Mouse (Mus musculus) liver, adult 2 months (tissue): Measurements from ENCODE around the gene Slc25a19. TPM values are rescaled to one million over a fixed set of nuclear protein-coding genes. Genes with fewer than 3 reads are reported as not detected.

Experiments
- DNase-seq: peaks from one replicate; pipeline ENCODE4 v3.0.0-alpha.2; 2011; ENCODE audit warnings: low read depth, low spot score; ENCODE audit errors: extremely low read depth
- H3K27ac ChIP-seq: fragments of 200-500 bp; replicated peaks from 2 replicates; pipeline ENCODE4 v1.5.1; 2012; ENCODE audit warnings: low read depth, mild to moderate bottlenecking, control low read depth, inconsistent platforms, low read length; ENCODE audit not compliant: insufficient read depth
- H3K27me3 ChIP-seq: fragments of 200-500 bp; 2 replicates; pipeline ENCODE4 v1.6.1; 2012; ENCODE audit warnings: mild to moderate bottlenecking, moderate library complexity, low read length, inconsistent platforms; ENCODE audit not compliant: control insufficient read depth, insufficient read depth
- H3K36me3 ChIP-seq: fragments of 200-500 bp; 2 replicates; pipeline ENCODE4 v1.6.1; 2012; ENCODE audit warnings: low read length, inconsistent platforms; ENCODE audit not compliant: control insufficient read depth, insufficient read depth
- H3K4me1 ChIP-seq: fragments of 200-500 bp; 2 replicates; pipeline ENCODE4 v1.6.1; 2011; ENCODE audit warnings: low read length; ENCODE audit not compliant: control insufficient read depth, insufficient read depth
- H3K4me3 ChIP-seq: fragments of 200-500 bp; 2 replicates; pipeline ENCODE4 v1.5.1; 2011; ENCODE audit warnings: low read depth, mild to moderate bottlenecking, control low read depth, low read length, moderate library complexity; ENCODE audit not compliant: insufficient read depth
- H3K79me2 ChIP-seq: fragments of 200-500 bp; 2 replicates; pipeline ENCODE4 v1.6.1; 2012; ENCODE audit warnings: inconsistent platforms, mild to moderate bottlenecking, low read length, moderate library complexity; ENCODE audit not compliant: control insufficient read depth, insufficient read depth
- H3K9ac ChIP-seq: fragments of 200-500 bp; 2 replicates; pipeline ENCODE4 v1.6.1; 2012; ENCODE audit warnings: low read depth, mild to moderate bottlenecking, control low read depth, inconsistent platforms, low read length
- CTCF ChIP-seq: fragments of 200-500 bp; IDR thresholded peaks from 2 replicates; pipeline ENCODE4 v1.5.1; 2011; ENCODE audit warnings: low read depth, low read length, control low read depth
- POLR2A ChIP-seq: fragments of 200-500 bp; IDR thresholded peaks from 2 replicates; pipeline ENCODE4 v1.6.1; 2011; ENCODE audit warnings: low read length, control low read depth; ENCODE audit not compliant: insufficient read depth; ENCODE audit errors: extremely low read depth
- WGBS: fragments of 180-500 bp; shearing (Covaris S2); methylation state at CpG from one replicate; pipeline ENCODE4 v1.1.7; 2018; 5-methylcytosine and 5-hydroxymethylcytosine counted together
- polyA plus RNA-seq: library from polyadenylated mRNA; depleted of rRNA; stranded (reverse); fragments of >200 nt; gene quantifications from 2 replicates; pipeline ENCODE4 v1.2.3, GENCODE M21; 2012
- total RNA-seq: library from RNA; depleted of rRNA; stranded (reverse); fragments of >200 nt; gene quantifications from 2 replicates; pipeline ENCODE4 v1.2.3, GENCODE M21; 2014

Slc25a19 gene
- total and polyA plus RNA-seq, 2 experiments: 8.9 to 21.3 TPM

GRCm38 (mm10) chr11:115618732-115619516, 9.2 kb downstream of the Slc25a19 start:
- TF ChIP-seq POLR2A (no peak), CTCF (no peak)
- peak; percentile 75 for DNase-seq
- 70% methylated on average over 16 of the region's 16 CpGs for WGBS
- Histone ChIP-seq H3K27me3 (no peaks in the 10 kb centered on the region), H3K4me1 (no peaks in the 10 kb centered on the region; the same call in 1 of the 2 replicates), H3K27ac (peak overlapping the region; percentile 46), H3K4me3 (no peak overlapping the region), H3K36me3 (peaks cover 4% of the 10 kb centered on the region; the same call in 1 of the 2 replicates), H3K79me2 (no peaks in the 10 kb centered on the region), H3K9ac (no peak overlapping the region)

GRCm38 (mm10) chr11:115618001-115618400, 10.1 kb downstream of the Slc25a19 start:
- DNase-seq: peak; percentile 88
- Histone ChIP-seq H3K9ac (no peak overlapping the region), H3K4me1 (peaks cover 7% of the 10 kb centered on the region), H3K79me2 (no peaks in the 10 kb centered on the region), H3K27ac (peak overlapping the region; percentile 46), H3K4me3 (no peak overlapping the region), H3K36me3 (0 out of 2 replicates have a peak, but pooled peaks cover 4% of the 10 kb centered on the region), H3K27me3 (no peaks in the 10 kb centered on the region)
- no peak for TF ChIP-seq POLR2A
- TF ChIP-seq CTCF: no peak
- WGBS: 24% methylated on average over 2 of the region's 2 CpGs

DNA sequence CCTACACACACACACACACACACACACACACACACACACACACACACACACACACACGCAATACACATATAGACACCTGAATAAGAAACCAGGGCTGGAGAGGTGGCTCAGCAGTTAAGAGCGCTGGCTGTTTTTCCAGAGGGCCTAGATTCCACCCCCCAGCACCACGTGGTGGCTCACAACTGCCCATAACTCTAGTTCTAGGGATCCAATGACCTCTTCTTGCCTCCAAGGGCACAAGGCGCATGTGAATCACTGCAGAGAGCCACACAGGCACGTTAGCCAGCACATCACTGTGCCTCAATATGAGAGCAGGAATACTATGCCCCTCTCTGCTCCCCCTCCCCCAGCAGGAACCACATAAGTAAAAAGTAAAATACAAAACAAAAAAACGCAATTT, 11.2 kb downstream of the Slc25a19 start:
- H3K9ac ChIP-seq: no peak overlapping the region
- WGBS: 94% methylated on average over 6 of the region's 6 CpGs
- H3K4me1 ChIP-seq: peaks cover 7% of the 10 kb centered on the region
- H3K27me3 ChIP-seq: no peaks in the 10 kb centered on the region
- no peak overlapping the region for H3K27ac ChIP-seq
- no peaks in the 10 kb centered on the region for H3K79me2 ChIP-seq
- no peak for TF ChIP-seq POLR2A
- no peak for TF ChIP-seq CTCF
- no peaks in the 10 kb centered on the region for H3K36me3 ChIP-seq
- DNase-seq: no peak
- H3K4me3 ChIP-seq: no peak overlapping the region

DNA sequence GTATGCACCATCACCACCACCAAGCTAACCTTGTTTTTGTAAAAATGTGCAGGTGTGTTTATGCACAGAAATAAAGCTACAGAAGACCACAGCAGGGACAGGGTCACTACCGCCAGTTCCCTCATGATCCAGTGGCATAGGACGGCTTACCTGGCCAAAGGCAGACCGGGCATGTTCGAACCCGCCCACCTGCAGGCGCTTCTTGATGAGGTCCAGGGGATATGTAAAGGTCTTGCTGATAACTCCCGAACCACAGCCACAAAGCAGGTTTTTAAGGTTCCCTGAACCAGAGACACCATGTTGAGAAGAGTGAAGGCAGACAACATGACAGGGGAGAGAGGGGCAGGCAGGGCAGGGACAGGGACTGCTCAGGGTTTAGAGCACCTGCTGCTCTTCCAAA, 11.7 kb downstream of the Slc25a19 start:
- DNase-seq: no peak
- Histone ChIP-seq H3K27ac (0 out of 2 replicates have a peak overlapping the region, but pooled peaks have one; percentile 4), H3K4me3 (no peak overlapping the region), H3K27me3 (no peaks in the 10 kb centered on the region), H3K9ac (no peak overlapping the region), H3K4me1 (peaks cover 10% of the 10 kb centered on the region), H3K79me2 (0 out of 2 replicates have a peak, but pooled peaks cover under 1% of the 10 kb centered on the region), H3K36me3 (no peaks in the 10 kb centered on the region)
- TF ChIP-seq POLR2A (no peak), CTCF (no peak)
- WGBS: 96% methylated on average over 7 of the region's 7 CpGs

GRCm38 (mm10) chr11:115615875-115616274, 12.2 kb downstream of the Slc25a19 start:
- Histone ChIP-seq H3K4me1 (peaks cover 15% of the 10 kb centered on the region), H3K9ac (no peak overlapping the region), H3K27me3 (no peaks in the 10 kb centered on the region), H3K27ac (no peak overlapping the region), H3K36me3 (no peaks in the 10 kb centered on the region), H3K79me2 (peaks cover 4% of the 10 kb centered on the region; the same call in 1 of the 2 replicates), H3K4me3 (no peak overlapping the region)
- peak; percentile 71 for DNase-seq
- TF ChIP-seq CTCF: no peak
- 35% methylated on average over 6 of the region's 6 CpGs for WGBS

DNA sequence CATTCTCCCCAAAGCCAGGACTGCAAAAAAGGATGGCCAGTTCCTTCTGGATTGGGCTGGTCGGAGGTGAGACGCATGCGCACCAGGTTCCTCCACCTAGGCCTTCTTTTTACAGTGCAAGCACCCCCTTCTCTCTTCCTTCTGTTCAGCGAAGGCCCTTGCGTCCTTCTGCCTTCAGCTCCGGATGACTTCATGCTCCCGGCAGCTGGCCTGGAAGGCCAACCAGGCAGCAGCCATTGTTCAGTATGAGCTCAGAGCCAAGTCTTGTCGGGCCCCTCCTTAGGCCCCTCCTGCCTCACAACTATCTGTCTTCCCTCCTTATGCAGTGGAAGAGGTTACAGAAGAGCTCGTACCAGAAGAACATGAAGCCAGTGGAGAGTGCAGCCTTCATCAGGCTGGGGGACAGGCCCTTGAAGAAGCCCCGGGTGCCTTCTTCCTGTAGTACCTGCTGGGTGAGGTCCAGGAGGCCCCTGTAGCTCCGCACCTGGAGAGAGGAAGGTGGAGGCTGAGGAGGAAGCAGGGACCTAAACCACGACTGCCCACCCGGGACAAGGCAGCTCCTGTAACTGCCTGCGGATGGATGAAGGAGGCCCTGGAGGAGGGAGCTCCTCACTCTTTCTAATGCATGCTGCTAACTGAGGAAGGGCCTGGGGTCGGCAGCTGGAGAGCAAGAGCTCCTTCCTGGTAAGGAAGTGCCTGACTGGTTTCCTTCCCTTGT, 12.8 kb downstream of the Slc25a19 start:
- peaks cover 4% of the 10 kb centered on the region; the same call in 1 of the 2 replicates for H3K79me2 ChIP-seq
- H3K27me3 ChIP-seq: no peaks in the 10 kb centered on the region
- no peak for DNase-seq
- 0 out of 2 replicates have a peak, but pooled peaks cover 2% of the 10 kb centered on the region for H3K36me3 ChIP-seq
- WGBS: 87% methylated on average over 15 of the region's 15 CpGs
- H3K4me3 ChIP-seq: no peak overlapping the region
- H3K9ac ChIP-seq: no peak overlapping the region
- peaks cover 15% of the 10 kb centered on the region for H3K4me1 ChIP-seq
- H3K27ac ChIP-seq: no peak overlapping the region
- TF ChIP-seq CTCF (no peak), POLR2A (no peak)
